Mouse (Mus musculus): Measurements from ENCODE around the gene Gm47969.

Gm47969 gene

DNA sequence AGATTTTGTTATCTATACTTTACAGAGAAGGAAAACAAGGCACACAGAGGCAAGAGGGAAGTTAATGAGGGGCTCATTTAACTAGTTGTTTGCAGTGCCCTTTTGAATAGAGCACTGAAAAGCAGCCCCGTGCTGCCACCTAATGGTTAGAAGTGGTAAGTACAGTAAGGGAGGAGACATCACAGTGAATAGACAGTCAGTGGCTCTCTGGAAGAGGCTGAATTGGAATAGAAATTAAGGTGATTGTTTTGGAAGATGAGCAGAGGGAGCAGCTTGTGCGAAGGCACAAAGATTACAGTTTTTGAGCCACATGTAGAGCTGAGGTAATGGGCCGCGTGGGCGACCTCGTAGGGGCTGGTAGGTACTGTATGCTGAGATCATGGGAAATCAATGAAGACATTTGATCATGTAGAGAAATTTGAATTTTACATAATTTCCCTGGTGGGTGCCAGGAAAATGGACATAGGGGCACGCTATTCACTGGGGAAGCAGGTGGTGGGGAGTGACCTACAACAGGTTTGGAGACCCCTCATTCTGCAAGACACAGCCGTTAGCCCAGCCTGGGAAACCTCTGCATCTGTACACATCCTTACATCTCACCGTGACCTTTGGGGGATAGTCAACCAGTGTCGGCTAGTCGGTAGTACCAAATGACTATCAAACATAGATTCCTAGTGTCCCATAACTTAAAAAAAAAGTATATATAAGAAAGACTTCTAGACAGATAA lies 31.6 kb downstream of the Gm47969 start:
- DNase-seq (ENCODE audit: low spot score): no peak

DNA sequence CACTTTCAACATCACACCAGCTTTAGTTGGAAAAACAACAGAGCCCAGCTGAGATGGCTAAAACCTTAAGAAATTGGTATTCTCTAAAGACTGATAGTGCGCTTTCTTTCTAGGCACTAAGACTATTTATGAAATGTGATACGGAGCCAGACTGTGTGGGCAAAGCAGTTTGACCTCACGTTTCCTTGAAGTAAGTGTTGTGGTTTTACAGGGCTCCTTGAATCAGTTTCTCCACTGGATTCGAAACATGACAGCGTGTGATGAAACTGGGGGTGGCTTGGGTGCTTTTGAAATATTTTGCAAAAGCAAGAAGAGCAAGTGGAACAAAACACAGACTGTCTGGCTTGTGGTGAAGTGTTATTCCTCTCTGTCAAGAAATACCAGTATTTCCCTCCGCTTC lies 32.3 kb downstream of the Gm47969 start:
- no peak for DNase-seq (ENCODE audit: low spot score)

DNA sequence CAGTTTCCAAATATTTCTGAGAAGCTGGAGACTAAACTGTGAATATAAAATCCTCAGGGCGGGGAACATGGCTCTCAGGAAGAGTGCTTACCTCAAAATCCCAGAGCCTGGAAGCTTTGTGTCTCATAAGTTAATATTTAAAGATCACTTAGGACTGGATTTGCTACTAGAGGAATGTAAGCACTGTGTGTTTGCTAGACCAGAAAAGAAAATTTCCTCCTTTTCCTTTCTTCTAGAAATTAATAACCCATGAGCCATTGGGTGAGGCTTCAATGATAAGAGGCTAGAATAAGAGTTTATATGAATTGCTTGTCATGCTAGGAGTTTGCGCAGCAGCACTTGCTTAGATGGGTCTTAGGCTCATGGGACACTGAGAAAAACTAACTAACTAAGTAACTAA lies 40.1 kb downstream of the Gm47969 start:
- DNase-seq (ENCODE audit: low spot score): no peak

DNA sequence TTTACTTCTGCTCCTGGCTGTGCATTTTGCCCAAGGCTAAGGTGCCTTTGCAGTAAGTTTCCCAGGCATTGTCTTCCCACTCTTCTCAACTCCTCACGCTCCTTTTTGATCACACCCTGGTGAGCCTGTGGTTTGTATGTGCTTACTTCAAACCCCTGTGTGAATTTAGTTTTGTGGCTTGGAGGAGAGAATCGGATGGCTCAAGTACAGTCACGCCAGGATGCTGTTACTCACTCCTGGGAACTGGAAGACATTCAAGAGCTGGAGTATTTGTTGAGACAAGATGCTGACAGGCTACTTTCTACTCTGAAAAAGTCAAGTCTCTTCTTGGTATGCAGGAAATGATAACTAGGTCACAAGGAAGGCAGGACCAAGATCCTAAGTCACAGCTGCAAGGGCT lies 46.5 kb downstream of the Gm47969 start:
- DNase-seq (ENCODE audit: low spot score): no peak
